Mouse (Mus musculus): ENCODE results near the gene Aig1.
A peak's percentile ranks its signal among the peaks of the same experiment; 100 is the strongest.

Aig1 gene

GRCm38 (mm10) chr10:13770720-13771119 lies 98.1 kb downstream of the Aig1 start:
- peak; percentile 34 to 36 for DNase-seq

GRCm38 (mm10) chr10:13769789-13770188 lies 99.0 kb downstream of the Aig1 start:
- DNase-seq = no peak

GRCm38 (mm10) chr10:13768866-13769265 lies 99.9 kb downstream of the Aig1 start:
- DNase-seq = no peak

GRCm38 (mm10) chr10:13767076-13767475 lies 101.7 kb downstream of the Aig1 start:
- peak; percentile 35 to 37 for DNase-seq

- no peak for DNase-seq
Observed at GRCm38 (mm10) chr10:13763151-13763550, 105.6 kb downstream of the Aig1 start.

- no peak for DNase-seq
Observed at GRCm38 (mm10) chr10:13754712-13755111, 114.1 kb downstream of the Aig1 start.

- no peak for DNase-seq
Observed at GRCm38 (mm10) chr10:13753777-13754176, 115.0 kb downstream of the Aig1 start.

GRCm38 (mm10) chr10:13739494-13740140 lies 129.2 kb downstream of the Aig1 start:
- peak; percentile 79 to 84 for DNase-seq

- DNase-seq = no peak
Observed at GRCm38 (mm10) chr10:13730039-13730748, 138.6 kb downstream of the Aig1 start.

GRCm38 (mm10) chr10:13727676-13728075 lies 141.1 kb downstream of the Aig1 start:
- no peak for DNase-seq

- DNase-seq = no peak
Observed at GRCm38 (mm10) chr10:13726206-13726605, 142.6 kb downstream of the Aig1 start.

GRCm38 (mm10) chr10:13725276-13725675 lies 143.5 kb downstream of the Aig1 start:
- no peak for DNase-seq

- no peak for DNase-seq
Observed at GRCm38 (mm10) chr10:13716132-13716531, 152.6 kb downstream of the Aig1 start.

- no peak for DNase-seq
Observed at GRCm38 (mm10) chr10:13715584-13715983, 153.2 kb downstream of the Aig1 start.

- DNase-seq = no peak
Observed at GRCm38 (mm10) chr10:13714920-13715293, 153.9 kb downstream of the Aig1 start.

GRCm38 (mm10) chr10:13714199-13714919 lies 154.4 kb downstream of the Aig1 start:
- DNase-seq = peak; percentile 86 to 87

- peak in 1 of 2 experiments; percentile 35 for DNase-seq
Observed at GRCm38 (mm10) chr10:13713711-13714110, 155.1 kb downstream of the Aig1 start.

GRCm38 (mm10) chr10:13713116-13713515 lies 155.7 kb downstream of the Aig1 start:
- DNase-seq = no peak

- DNase-seq = no peak
Observed at GRCm38 (mm10) chr10:13711281-13711829, 157.4 kb downstream of the Aig1 start.

- no peak for DNase-seq
Observed at GRCm38 (mm10) chr10:13705771-13706170, 163.0 kb downstream of the Aig1 start.

- no peak for DNase-seq
Observed at GRCm38 (mm10) chr10:13702688-13703087, 166.1 kb downstream of the Aig1 start.

GRCm38 (mm10) chr10:13702043-13702442 lies 166.7 kb downstream of the Aig1 start:
- peak; percentile 57 to 61 for DNase-seq

GRCm38 (mm10) chr10:13696326-13696725 lies 172.5 kb downstream of the Aig1 start:
- no peak for DNase-seq

- no peak for DNase-seq
Observed at GRCm38 (mm10) chr10:13693276-13693675, 175.5 kb downstream of the Aig1 start.

Data from cerebellum, adult 18-20 months (tissue).